Comparison of ENCODE assay signal across 12 mouse cellular contexts in the genomic region with DNA sequence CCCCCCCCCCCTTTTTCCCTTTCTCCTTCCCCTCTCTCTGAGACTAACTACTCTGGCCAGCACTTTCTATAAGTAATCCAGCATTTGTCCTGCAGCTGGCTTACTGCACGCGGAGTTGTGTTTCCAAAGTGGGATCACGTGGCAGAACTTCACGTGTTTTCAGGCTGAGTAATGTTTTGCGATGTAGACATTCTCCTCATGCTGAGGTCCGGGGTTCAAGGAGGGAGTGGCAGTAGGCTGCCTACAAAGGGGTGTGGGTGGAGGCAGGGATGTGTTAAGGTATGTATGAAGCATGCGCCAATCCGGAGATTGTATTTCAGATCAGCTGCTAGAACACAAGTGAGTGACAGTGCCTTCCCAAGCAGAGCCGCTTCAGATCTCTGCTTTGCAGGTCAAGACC. TPM values are rescaled to one million over a fixed set of nuclear protein-coding genes. Genes with fewer than 3 reads are reported as not detected.
DNase-seq lines count a peak whose midpoint lies in the region; ATAC-seq and TF ChIP-seq lines count a peak whose summit lies in the region.
"Had no signal": no experiment of that assay in that cellular context is flagged by ENCODE, and none has a peak within 500 bp of the region (broad histone marks: within the 10 kb centered on the region; RNA-seq: fewer than 3 reads in every experiment).

No protein-coding gene starts in this region.

- TF ChIP-seq CTCF in C2C12 (IDR thresholded peaks at IDR 0.05; ENCODE audit: control insufficient read depth, insufficient read depth, insufficient read length) = no peak

- 21% methylated on average over 9 of the region's 9 CpGs for WGBS in embryonic facial prominence, embryonic 14.5 days

- H3K79me2 ChIP-seq in C2C12 (ENCODE audit: control insufficient read depth, insufficient read depth) = peaks cover 34% of the 10 kb centered on the region

- no peaks in the 10 kb centered on the region for H3K27me3 ChIP-seq in C2C12 (ENCODE audit: control insufficient read depth, insufficient read depth, insufficient read length)
- no peaks in the 10 kb centered on the region for H3K27me3 ChIP-seq in embryonic facial prominence, embryonic 14.5 days (replicated peaks; ENCODE audit: control insufficient read depth, insufficient read depth, low read length)

- no peak overlapping the region for H3K4me2 ChIP-seq in embryonic facial prominence, embryonic 14.5 days (ENCODE audit: low read depth, low read length)
- H3K4me2 ChIP-seq: heart, embryonic 11.5 days had no signal

- H3K4me1 ChIP-seq in embryonic facial prominence, embryonic 14.5 days (ENCODE audit: control insufficient read depth, insufficient read depth, low read length) = peaks cover 11% of the 10 kb centered on the region

- no peak overlapping the region for H3K9ac ChIP-seq in embryonic facial prominence, embryonic 14.5 days (ENCODE audit: low read depth, low read length)

- no peak overlapping the region for H3K27ac ChIP-seq in embryonic facial prominence, embryonic 14.5 days (replicated peaks; ENCODE audit: low read depth, low read length)
- H3K27ac ChIP-seq: hindbrain, postnatal 0 days had no signal

- peaks cover 1% of the 10 kb centered on the region for H3K79me3 ChIP-seq in C2C12 (ENCODE audit: low read depth)

- peaks cover 9% of the 10 kb centered on the region for H3K36me3 ChIP-seq in C2C12 (ENCODE audit: control insufficient read depth, insufficient read depth)
- no peaks in the 10 kb centered on the region for H3K36me3 ChIP-seq in embryonic facial prominence, embryonic 14.5 days (ENCODE audit: control insufficient read depth, insufficient read depth, low read length)

- H3ac ChIP-seq in C2C12 (ENCODE audit: control insufficient read depth, insufficient read length, low read depth) = no peak overlapping the region

- peak; percentile 87 for DNase-seq in embryonic facial prominence, embryonic 14.5 days (ENCODE audit: low spot score)
- DNase-seq in kidney, postnatal 14 days = peak; percentile 75
- peak; percentile 63 for DNase-seq in lung, postnatal 10 days
- no peak for DNase-seq in embryo, embryonic 10.5 days (ENCODE audit: low spot score)
- DNase-seq in B cell, adult 2 months = no peak
- no peak for DNase-seq in retina, postnatal 1 day
- DNase-seq: cerebellum, postnatal 25 days; thymus, adult 2 months had no signal

- peak; percentile 70 for ATAC-seq in embryonic facial prominence, embryonic 14.5 days (ENCODE audit: low read depth)
- ATAC-seq: hindbrain, postnatal 0 days; midbrain, embryonic 16.5 days had no signal

- H3K9me3 ChIP-seq in embryonic facial prominence, embryonic 14.5 days (ENCODE audit: control insufficient read depth, low read length) = no peaks in the 10 kb centered on the region

- H3K4me3 ChIP-seq in C2C12 (ENCODE audit: insufficient read depth, poor library complexity, severe bottlenecking) = no peak overlapping the region
- H3K4me3 ChIP-seq in embryonic facial prominence, embryonic 14.5 days (ENCODE audit: low read depth, low read length) = no peak overlapping the region

TF ChIP-seq in C2C12, 6 proteins besides CTCF, POLR2A, EP300 and RAD21:
- TF ChIP-seq MYOG (IDR thresholded peaks at IDR 0.05; ENCODE audit: control insufficient read depth, extremely low read depth, insufficient read length) = no peak
- TF ChIP-seq USF1 (IDR thresholded peaks at IDR 0.05; ENCODE audit: low read depth) = peak; percentile 96
- no peak for TF ChIP-seq CEBPB (IDR thresholded peaks at IDR 0.05; ENCODE audit: low read depth)
- peak; percentile 90 for TF ChIP-seq MAX (IDR thresholded peaks at IDR 0.05)
- TF ChIP-seq FOSL1 (IDR thresholded peaks at IDR 0.05; ENCODE audit: insufficient read depth, low read length, poor library complexity, severe bottlenecking) = no peak

RNA-seq across cellular contexts. Expression of a gene that starts 50.8 kb away (rescaled TPM):
- polyA plus RNA-seq in C2C12 (2012; fragmentation: generic; extraction: Trizol) = 42.4 TPM
- 47.8 and 54.9 TPM in 2 replicates for polyA plus RNA-seq in embryonic facial prominence, embryonic 14.5 days (2014; fragmentation: Nextera tagmentation; extraction: Ambion mirVana)

Comparison
In these comparisons a context has a peak if more than half of its experiments do, and no peak if none do; other contexts are left out.
1. DNase-seq: peak in embryonic facial prominence, embryonic 14.5 days (single experiment), kidney, postnatal 14 days (single experiment) and lung, postnatal 10 days (single experiment); none in embryo, embryonic 10.5 days (single experiment), B cell, adult 2 months (0 of 2) and retina, postnatal 1 day (single experiment).